In the genomic region with DNA sequence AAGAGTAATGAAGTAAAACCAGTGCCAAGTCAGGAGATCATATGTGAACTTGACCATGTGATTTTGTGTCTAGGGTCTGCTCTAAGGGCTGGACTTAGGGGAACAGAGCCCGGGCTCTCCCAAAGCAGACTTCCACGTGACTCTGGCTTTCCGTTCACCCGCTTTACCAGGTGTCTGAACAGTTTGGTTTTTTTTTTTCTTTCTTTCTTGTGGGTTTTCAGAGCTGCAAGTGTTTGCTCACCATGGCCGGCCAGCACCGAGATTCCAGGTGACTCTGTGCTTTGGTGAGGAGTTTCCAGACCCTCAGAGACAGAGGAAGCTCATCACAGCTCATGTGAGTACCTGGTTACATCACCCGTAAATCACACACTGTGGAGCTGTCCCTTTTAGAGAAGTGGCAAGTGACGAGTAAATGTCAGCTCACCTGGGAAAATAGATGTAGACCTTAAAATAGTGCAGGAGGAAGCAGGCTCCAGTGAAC, we compare ENCODE assay signal across 26 mouse cellular contexts. TPM values are rescaled to one million over a fixed set of nuclear protein-coding genes. Genes with fewer than 3 reads are reported as not detected.
DNase-seq lines count a peak whose midpoint lies in the region; ATAC-seq lines count a peak whose summit lies in the region.
"Had no signal": no experiment of that assay in that cellular context is flagged by ENCODE, and none has a peak within 500 bp of the region (broad histone marks: within the 10 kb centered on the region; RNA-seq: fewer than 3 reads in every experiment).

No protein-coding gene starts in this region.

- ATAC-seq in inflammation-experienced regulatory T-cells, adult 6 months = peak; percentile 26
- ATAC-seq in hindbrain, embryonic 16.5 days = no peak
- ATAC-seq: intestine, embryonic 15.5 days had no signal

- WGBS in hindbrain, embryonic 16.5 days = 86% methylated on average over 8 of the region's 8 CpGs

- no peaks in the 10 kb centered on the region for H3K36me3 ChIP-seq in hindbrain, embryonic 16.5 days (ENCODE audit: control insufficient read depth, insufficient read depth, low read length)
- H3K36me3 ChIP-seq: embryonic facial prominence, embryonic 10.5 days; forebrain, embryonic 12.5 days; hindbrain, embryonic 12.5 days; intestine, embryonic 15.5 days; midbrain, embryonic 10.5 days; neural tube, embryonic 12.5 days; stomach, embryonic 15.5 days had no signal

- H3K9ac ChIP-seq in hindbrain, embryonic 16.5 days (ENCODE audit: low read depth, low read length) = no peak overlapping the region
- H3K9ac ChIP-seq: forebrain, embryonic 12.5 days; hindbrain, embryonic 12.5 days; intestine, embryonic 15.5 days; neural tube, embryonic 12.5 days; stomach, embryonic 15.5 days had no signal

- no peaks in the 10 kb centered on the region for H3K9me3 ChIP-seq in hindbrain, embryonic 16.5 days (ENCODE audit: control insufficient read depth, low read length)
- H3K9me3 ChIP-seq: embryonic facial prominence, embryonic 10.5 days; forebrain, embryonic 12.5 days; hindbrain, embryonic 12.5 days; intestine, embryonic 15.5 days; midbrain, embryonic 10.5 days; neural tube, embryonic 12.5 days; stomach, embryonic 15.5 days had no signal

- H3K4me3 ChIP-seq in hindbrain, embryonic 16.5 days (ENCODE audit: low read length) = no peak overlapping the region
- H3K4me3 ChIP-seq: embryonic facial prominence, embryonic 10.5 days; forebrain, embryonic 12.5 days; hindbrain, embryonic 12.5 days; intestine, embryonic 15.5 days; midbrain, embryonic 10.5 days; neural tube, embryonic 12.5 days; stomach, embryonic 15.5 days had no signal

- no peak overlapping the region for H3K27ac ChIP-seq in hindbrain, embryonic 16.5 days (ENCODE audit: low read depth, low read length)
- H3K27ac ChIP-seq: embryonic facial prominence, embryonic 10.5 days; forebrain, embryonic 12.5 days; hindbrain, embryonic 12.5 days; intestine, embryonic 15.5 days; midbrain, embryonic 10.5 days; neural tube, embryonic 12.5 days; stomach, embryonic 15.5 days had no signal

- H3K4me2 ChIP-seq in hindbrain, embryonic 16.5 days (ENCODE audit: low read length) = no peak overlapping the region
- H3K4me2 ChIP-seq: forebrain, embryonic 12.5 days; hindbrain, embryonic 12.5 days; intestine, embryonic 15.5 days; liver, embryonic 11.5 days; neural tube, embryonic 12.5 days; stomach, embryonic 15.5 days had no signal

- H3K27me3 ChIP-seq in hindbrain, embryonic 16.5 days (replicated peaks; ENCODE audit: control insufficient read depth, insufficient read depth, low read length) = no peaks in the 10 kb centered on the region
- H3K27me3 ChIP-seq: forebrain, embryonic 12.5 days; hindbrain, embryonic 12.5 days; intestine, embryonic 15.5 days; neural tube, embryonic 12.5 days; stomach, embryonic 15.5 days had no signal

- peak; percentile 78 to 82 for DNase-seq in B cell, adult 2 months
- peak; percentile 57 for DNase-seq in CD4-positive, CD25-positive, alpha-beta regulatory T cell, adult 2 months (ENCODE audit: low read depth, low spot score)
- peak; percentile 82 for DNase-seq in thymus, postnatal 0 days (ENCODE audit: low spot score)
- no peak for DNase-seq in cerebellum, postnatal 36 days
- DNase-seq in neural tube, embryonic 10.5 days (ENCODE audit: extremely low spot score, low spot score) = no peak
- DNase-seq in testis, postnatal 14 days (ENCODE audit: low spot score) = no peak
- DNase-seq: adrenal gland, postnatal 25 days; cerebellum, adult 11-12 months; cerebellum, postnatal 25 days; gastrocnemius, postnatal 10 days; kidney, adult 9 months; kidney, postnatal 36 days; layer of hippocampus, adult 9-11 months; lung, adult 18-20 months; right cerebral cortex, adult 18-20 months had no signal

- H3K4me1 ChIP-seq in hindbrain, embryonic 16.5 days (ENCODE audit: control insufficient read depth, insufficient read depth, low read depth, low read length) = no peaks in the 10 kb centered on the region
- H3K4me1 ChIP-seq: embryonic facial prominence, embryonic 10.5 days; forebrain, embryonic 12.5 days; hindbrain, embryonic 12.5 days; intestine, embryonic 15.5 days; midbrain, embryonic 10.5 days; neural tube, embryonic 12.5 days; stomach, embryonic 15.5 days had no signal

RNA-seq across cellular contexts. Expression of a gene that starts 12.2 kb away (rescaled TPM):
- polyA plus RNA-seq in inflammation-experienced regulatory T-cells, adult 6 months (2017; shearing (Covaris generic)) = 10 to 100 TPM; 17.4 to 19.8 (median 17.8) TPM
- 1.6 and 1.7 TPM in 2 replicates for polyA plus RNA-seq in thymus, postnatal 0 days (2015; fragmentation: Nextera tagmentation; extraction: Ambion mirVana)
- 0.06 and 0.20 TPM in 2 replicates for polyA plus RNA-seq in hindbrain, embryonic 16.5 days (2015; fragmentation: Nextera tagmentation; extraction: Ambion mirVana)
- polyA plus RNA-seq: limb, embryonic 11.5 days; midbrain, embryonic 10.5 days had no signal

Comparison
In these comparisons a context has a peak if more than half of its experiments do, and no peak if none do; other contexts are left out.
1. DNase-seq: peak in B cell, adult 2 months (2 of 2), CD4-positive, CD25-positive, alpha-beta regulatory T cell, adult 2 months (single experiment) and thymus, postnatal 0 days (single experiment); none in cerebellum, postnatal 36 days (0 of 2), neural tube, embryonic 10.5 days (single experiment) and testis, postnatal 14 days (single experiment).